Mouse (Mus musculus) embryonic facial prominence, embryonic 10.5 days (tissue): ENCODE measurements around the gene Sp1. TPM values are rescaled to one million over a fixed set of nuclear protein-coding genes. Genes with fewer than 3 reads are reported as not detected.

Experiments
- DNase-seq: peaks from one replicate; pipeline ENCODE4 v3.0.0-alpha.2; 2017; ENCODE audit warnings: low spot score
- H3K27ac ChIP-seq: fragments of 300-500 bp; sonication (generic); replicated peaks from 2 replicates; pipeline ENCODE4 v1.5.1; 2016; ENCODE audit warnings: mild to moderate bottlenecking
- H3K27me3 ChIP-seq: fragments of 300-500 bp; sonication (generic); replicated peaks from 2 replicates; pipeline ENCODE4 v1.6.1; 2016; ENCODE audit warnings: low read depth, mild to moderate bottlenecking; ENCODE audit not compliant: poor library complexity, severe bottlenecking
- H3K36me3 ChIP-seq: fragments of 300-500 bp; sonication (generic); replicated peaks from 2 replicates; pipeline ENCODE4 v1.6.1; 2016; ENCODE audit warnings: mild to moderate bottlenecking, moderate library complexity
- H3K4me1 ChIP-seq: fragments of 300-500 bp; sonication (generic); 2 replicates; pipeline ENCODE4 v1.6.1; 2016
- H3K4me3 ChIP-seq: fragments of 300-500 bp; sonication (generic); 2 replicates; pipeline ENCODE4 v1.5.1; 2016; ENCODE audit warnings: mild to moderate bottlenecking, moderate library complexity
- H3K9me3 ChIP-seq: fragments of 300-500 bp; sonication (generic); 2 replicates; pipeline ENCODE4 v1.6.1; 2016; ENCODE audit warnings: mild to moderate bottlenecking
- WGBS: fragments of 180-500 bp; shearing (Covaris S2); methylation state at CpG from one replicate; pipeline ENCODE4 v1.1.7; 2016; 5-methylcytosine and 5-hydroxymethylcytosine counted together
- polyA plus RNA-seq: library from polyadenylated mRNA; unstranded; fragments of >200 nt; fragmentation: Nextera tagmentation; extraction: Ambion mirVana; gene quantifications from 2 replicates; pipeline ENCODE4 v1.2.1, GENCODE M21; 2016

Sp1 gene
- polyA plus RNA-seq, 1 experiment from 2014 or later: 10.6 TPM

- Histone ChIP-seq H3K9me3 (no peaks in the 10 kb centered on the region), H3K36me3 (no peaks in the 10 kb centered on the region), H3K4me3 (no peak overlapping the region), H3K27ac (no peak overlapping the region), H3K4me1 (peaks cover 43% of the 10 kb centered on the region), H3K27me3 (no peaks in the 10 kb centered on the region)
- 97% methylated on average over 3 of the region's 3 CpGs for WGBS
- DNase-seq: no peak
Measured at GRCm38 (mm10) chr15:102402210-102402609, 3.7 kb upstream of the Sp1 start.

- WGBS: 17% methylated on average over 34 of the region's 34 CpGs
- no peak for DNase-seq
- peak overlapping the region; percentile 99 for H3K27ac ChIP-seq
- no peaks in the 10 kb centered on the region for H3K9me3 ChIP-seq
- H3K27me3 ChIP-seq: no peaks in the 10 kb centered on the region
- peaks cover 51% of the 10 kb centered on the region for H3K4me1 ChIP-seq
- peaks cover 25% of the 10 kb centered on the region for H3K36me3 ChIP-seq
- peak overlapping the region; percentile 86 for H3K4me3 ChIP-seq
Measured at GRCm38 (mm10) chr15:102404608-102405488, 1.1 kb upstream of the Sp1 start.

- peak; percentile 99 for DNase-seq
- Histone ChIP-seq H3K9me3 (no peaks in the 10 kb centered on the region), H3K36me3 (peaks cover 40% of the 10 kb centered on the region), H3K4me3 (peak overlapping the region; percentile 86), H3K27me3 (no peaks in the 10 kb centered on the region), H3K4me1 (peaks cover 45% of the 10 kb centered on the region), H3K27ac (peak overlapping the region; percentile 99)
- WGBS: under 1% methylated on average over 53 of the region's 69 CpGs
Measured at GRCm38 (mm10) chr15:102406196-102406911, 411 bp downstream of the Sp1 start.

DNA sequence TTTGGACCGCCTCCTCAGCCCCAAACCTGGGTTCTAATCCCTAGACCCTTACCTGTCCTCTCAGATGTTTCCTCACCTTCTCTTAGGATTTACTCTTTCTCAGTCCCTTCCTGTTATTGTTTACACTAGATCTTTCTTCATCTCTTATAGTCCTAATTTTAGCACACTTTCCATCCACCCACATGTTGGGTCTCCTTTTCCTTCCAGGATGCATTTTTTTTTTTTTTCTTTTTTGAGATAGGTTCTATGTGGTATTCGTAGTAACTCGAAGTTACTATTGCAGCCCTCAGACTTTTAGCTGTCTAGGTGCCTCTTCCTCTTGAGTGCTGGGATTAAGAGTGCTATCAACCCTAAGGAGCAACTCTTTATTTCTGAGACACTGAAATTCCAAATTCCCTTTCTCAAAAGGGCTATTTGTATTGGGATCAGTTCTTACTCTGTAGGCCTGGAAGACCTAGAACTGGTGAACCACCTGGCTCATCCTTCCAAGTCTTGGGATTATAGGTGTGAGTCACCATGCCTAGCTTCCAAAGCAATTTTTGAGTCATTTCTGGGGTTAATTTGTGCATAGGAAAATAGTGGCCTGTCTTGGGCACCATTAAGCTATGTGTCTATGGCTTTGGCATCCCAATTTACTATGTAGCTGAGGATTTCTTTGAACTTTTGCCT is 1.1 kb downstream of the Sp1 start:
- no peaks in the 10 kb centered on the region for H3K9me3 ChIP-seq
- H3K27me3 ChIP-seq: no peaks in the 10 kb centered on the region
- peaks cover 47% of the 10 kb centered on the region for H3K36me3 ChIP-seq
- H3K4me1 ChIP-seq: peaks cover 42% of the 10 kb centered on the region
- 29% methylated on average over 3 of the region's 3 CpGs for WGBS
- DNase-seq: no peak
- H3K4me3 ChIP-seq: peak overlapping the region; percentile 86
- H3K27ac ChIP-seq: peak overlapping the region; percentile 99

- DNase-seq: no peak
- Histone ChIP-seq H3K36me3 (peaks cover 56% of the 10 kb centered on the region), H3K27me3 (no peaks in the 10 kb centered on the region), H3K4me1 (peaks cover 42% of the 10 kb centered on the region), H3K27ac (no peak overlapping the region), H3K4me3 (peak overlapping the region; percentile 86; the same call in 1 of the 2 replicates), H3K9me3 (no peaks in the 10 kb centered on the region)
- 97% methylated on average over 10 of the region's 10 CpGs for WGBS
Measured at GRCm38 (mm10) chr15:102407681-102408557, 2.0 kb downstream of the Sp1 start.

- DNase-seq: no peak
- Histone ChIP-seq H3K27ac (no peak overlapping the region), H3K4me3 (peak overlapping the region; percentile 38), H3K4me1 (peaks cover 42% of the 10 kb centered on the region), H3K9me3 (no peaks in the 10 kb centered on the region), H3K27me3 (no peaks in the 10 kb centered on the region), H3K36me3 (peaks cover 63% of the 10 kb centered on the region)
- WGBS: 86% methylated on average over 2 of the region's 2 CpGs
Measured at GRCm38 (mm10) chr15:102408558-102409130, 2.7 kb downstream of the Sp1 start.

- H3K36me3 ChIP-seq: peaks cover 69% of the 10 kb centered on the region
- no peak for DNase-seq
- no peaks in the 10 kb centered on the region for H3K27me3 ChIP-seq
- H3K4me3 ChIP-seq: peak overlapping the region; percentile 38
- H3K4me1 ChIP-seq: peaks cover 42% of the 10 kb centered on the region
- WGBS: 94% methylated on average over 3 of the region's 3 CpGs
- no peak overlapping the region for H3K27ac ChIP-seq
- no peaks in the 10 kb centered on the region for H3K9me3 ChIP-seq
Measured at GRCm38 (mm10) chr15:102409286-102409685, 3.3 kb downstream of the Sp1 start.

DNA sequence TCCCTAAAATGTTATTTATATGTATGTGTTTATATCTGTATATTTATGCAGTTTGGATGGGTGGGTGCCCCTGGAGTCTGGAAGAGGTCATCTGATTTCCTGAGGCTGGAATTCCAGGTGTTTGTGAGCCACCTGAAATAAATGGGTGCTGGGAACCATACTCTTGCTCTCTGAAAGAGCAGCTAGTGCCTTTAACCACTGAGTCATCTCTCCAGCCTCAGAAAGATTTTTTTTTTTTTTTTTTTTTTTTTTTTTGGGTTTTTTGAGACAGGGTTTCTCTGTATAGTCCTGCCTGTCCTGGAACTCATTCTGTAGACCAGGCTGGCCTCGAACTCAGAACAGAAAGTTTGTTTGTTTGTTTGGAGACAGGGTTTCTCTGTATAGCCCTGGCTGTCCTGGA is 5.1 kb downstream of the Sp1 start:
- no peaks in the 10 kb centered on the region for H3K27me3 ChIP-seq
- H3K9me3 ChIP-seq: no peaks in the 10 kb centered on the region
- WGBS: 94% methylated on average over 1 of the region's 1 CpGs
- H3K4me1 ChIP-seq: peaks cover 39% of the 10 kb centered on the region
- no peak for DNase-seq
- peaks cover 87% of the 10 kb centered on the region for H3K36me3 ChIP-seq
- no peak overlapping the region for H3K27ac ChIP-seq
- H3K4me3 ChIP-seq: peak overlapping the region; percentile 38; the same call in 1 of the 2 replicates

GRCm38 (mm10) chr15:102413687-102414086 is 7.7 kb downstream of the Sp1 start:
- Histone ChIP-seq H3K9me3 (no peaks in the 10 kb centered on the region), H3K4me3 (no peak overlapping the region), H3K36me3 (peaks cover 99% of the 10 kb centered on the region), H3K4me1 (peaks cover 20% of the 10 kb centered on the region), H3K27ac (no peak overlapping the region), H3K27me3 (no peaks in the 10 kb centered on the region)
- DNase-seq: no peak

- H3K4me3 ChIP-seq: no peak overlapping the region
- no peaks in the 10 kb centered on the region for H3K9me3 ChIP-seq
- no peaks in the 10 kb centered on the region for H3K27me3 ChIP-seq
- WGBS: 89% methylated on average over 2 of the region's 2 CpGs
- no peak for DNase-seq
- H3K36me3 ChIP-seq: peaks cover 82% of the 10 kb centered on the region
- H3K4me1 ChIP-seq: no peaks in the 10 kb centered on the region
- no peak overlapping the region for H3K27ac ChIP-seq
Measured at GRCm38 (mm10) chr15:102417524-102417923, 11.6 kb downstream of the Sp1 start.

DNA sequence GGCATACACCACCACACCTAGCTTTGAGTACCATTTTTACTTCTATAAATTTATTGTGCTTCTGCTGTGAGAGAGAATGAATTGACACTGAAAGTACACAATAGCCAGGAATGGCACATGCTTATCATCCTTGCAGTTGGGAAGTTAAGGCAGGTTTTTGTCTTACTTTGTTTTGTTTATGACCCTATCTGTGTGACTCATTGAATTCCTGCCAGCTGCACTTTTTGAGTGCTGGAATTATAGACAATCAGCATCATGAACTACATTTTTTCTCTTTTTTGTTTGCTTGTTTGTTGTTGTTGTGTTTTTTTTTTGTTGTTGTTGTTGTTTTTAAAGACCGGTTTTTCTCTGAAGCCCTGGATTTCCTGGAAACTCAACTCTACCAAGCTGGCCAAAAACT is 15.0 kb downstream of the Sp1 start:
- no peak for DNase-seq
- Histone ChIP-seq H3K4me3 (no peak overlapping the region), H3K27ac (no peak overlapping the region), H3K9me3 (no peaks in the 10 kb centered on the region), H3K4me1 (no peaks in the 10 kb centered on the region), H3K27me3 (no peaks in the 10 kb centered on the region), H3K36me3 (peaks cover 82% of the 10 kb centered on the region)
- WGBS: 60% methylated on average over 1 of the region's 1 CpGs
